Mouse (Mus musculus): Measurements from ENCODE around the gene Gng8. TPM values are rescaled to one million over a fixed set of nuclear protein-coding genes. Genes with fewer than 3 reads are reported as not detected.
A peak's percentile ranks its signal among the peaks of the same experiment; 100 is the strongest.

Gng8 gene
- polyA plus RNA-seq, 1 experiment from 2014 or later: 2.9 TPM

DNA sequence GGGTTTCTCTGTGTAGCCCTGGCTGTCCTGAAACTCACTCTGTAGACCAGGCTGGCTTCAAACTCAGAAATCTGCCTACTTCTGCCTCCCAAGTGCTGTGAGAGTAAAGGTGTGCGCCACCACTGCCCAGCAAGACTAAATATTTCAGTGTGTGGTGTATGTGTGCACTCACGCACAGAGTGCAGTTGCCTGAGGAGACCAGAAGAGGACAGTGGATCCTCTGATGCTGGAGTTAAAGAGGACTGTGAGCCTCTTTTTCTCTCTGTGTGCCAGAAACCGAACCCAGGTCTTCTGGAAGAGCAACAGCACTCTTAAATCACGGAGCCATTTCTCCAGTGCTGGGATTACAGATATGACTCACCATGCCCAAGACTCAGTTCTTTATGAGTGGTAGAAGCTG is 18.2 kb upstream of the Gng8 start:
- 91% methylated on average over 4 of the region's 4 CpGs for WGBS
- peaks cover 12% of the 10 kb centered on the region for H3K4me1 ChIP-seq (ENCODE audit: control insufficient read depth, insufficient read depth, low read length)
- no peak for ATAC-seq (replicated peaks; ENCODE audit: extremely low read depth, insufficient read depth, low FRiP score)
- no peak overlapping the region for H3K4me3 ChIP-seq (ENCODE audit: low read length)
- H3K4me2 ChIP-seq (ENCODE audit: low read depth, low read length): no peak overlapping the region
- no peak overlapping the region for H3K27ac ChIP-seq (ENCODE audit: low read length)
- H3K9ac ChIP-seq (ENCODE audit: low read length): no peak overlapping the region
- no peaks in the 10 kb centered on the region for H3K27me3 ChIP-seq (ENCODE audit: control insufficient read depth, insufficient read depth, low read length)
- H3K9me3 ChIP-seq (replicated peaks; ENCODE audit: control insufficient read depth, low read length): no peaks in the 10 kb centered on the region
- no peaks in the 10 kb centered on the region for H3K36me3 ChIP-seq (ENCODE audit: control insufficient read depth, insufficient read depth)

DNA sequence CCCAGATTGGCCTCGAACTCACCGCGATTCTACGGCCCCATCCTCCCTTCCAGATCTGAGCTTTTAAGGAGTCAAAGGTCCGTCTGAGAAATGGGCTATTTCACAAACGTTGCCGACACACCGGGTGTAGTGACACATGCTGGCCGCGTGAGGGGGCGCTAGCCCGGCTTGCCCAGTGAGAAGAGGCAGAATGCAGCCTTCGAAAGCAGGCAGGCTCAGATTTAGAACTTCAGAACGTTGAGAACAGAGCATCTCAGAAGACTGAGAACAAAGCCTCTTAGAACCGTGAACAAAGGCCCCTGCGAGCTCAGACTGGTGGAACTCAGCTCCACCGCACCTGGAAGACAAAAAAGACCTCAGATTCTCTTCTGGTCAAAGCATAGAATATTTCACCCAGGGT is 17.4 kb upstream of the Gng8 start:
- ATAC-seq (replicated peaks; ENCODE audit: extremely low read depth, insufficient read depth, low FRiP score): no peak
- H3K4me3 ChIP-seq (ENCODE audit: low read length): peak overlapping the region; percentile 40
- 4% methylated on average over 17 of the region's 17 CpGs for WGBS

DNA sequence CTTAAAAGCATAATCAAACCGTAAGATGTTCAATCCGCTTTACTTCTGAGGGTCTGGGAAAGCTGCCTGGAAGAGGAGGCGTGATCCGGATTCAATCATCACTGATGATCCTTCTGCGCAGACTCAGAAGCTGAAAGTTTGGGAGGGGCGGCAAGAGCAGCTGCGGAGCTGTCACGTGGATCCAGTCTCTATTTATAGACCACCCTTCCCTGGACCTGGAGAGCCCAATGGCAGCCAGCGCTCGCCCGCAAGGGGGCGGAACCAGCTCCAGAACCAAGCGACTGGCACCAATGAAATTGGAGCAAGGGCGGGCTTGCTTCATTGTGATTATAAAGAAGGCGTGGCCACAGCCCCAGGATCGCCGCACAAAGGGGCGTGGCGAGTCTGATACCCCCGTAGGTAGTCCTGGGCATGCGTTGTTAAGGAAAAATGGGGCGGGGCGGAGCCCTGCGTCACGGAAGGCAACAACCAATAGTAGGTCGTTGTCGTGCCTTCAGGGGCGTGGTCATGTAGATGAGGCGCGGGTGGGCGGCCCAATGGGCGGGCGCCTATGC is 16.8 kb upstream of the Gng8 start:
- H3K9ac ChIP-seq (ENCODE audit: low read length): peak overlapping the region; percentile 48; the same call in 1 of the 2 replicates
- under 1% methylated on average over 33 of the region's 33 CpGs for WGBS

More for the DNA sequence above, 17.4 kb upstream of the Gng8 start:
- Histone ChIP-seq H3K4me1 (ENCODE audit: control insufficient read depth, insufficient read depth, low read length) (peaks cover 12% of the 10 kb centered on the region), H3K9me3 (replicated peaks; ENCODE audit: control insufficient read depth, low read length) (no peaks in the 10 kb centered on the region), H3K36me3 (ENCODE audit: control insufficient read depth, insufficient read depth) (no peaks in the 10 kb centered on the region), H3K27me3 (ENCODE audit: control insufficient read depth, insufficient read depth, low read length) (no peaks in the 10 kb centered on the region), H3K27ac (ENCODE audit: low read length) (peak overlapping the region; percentile 92), H3K4me2 (ENCODE audit: low read depth, low read length) (peak overlapping the region; percentile 91), H3K9ac (ENCODE audit: low read length) (peak overlapping the region; percentile 48)

DNA sequence AGATGAGACGGTGACA is 16.5 kb upstream of the Gng8 start, which contains the start of gene Dact3:
TSS of gene Dact3 (plus strand) at position 8 of the 16 bp plus-strand sequence.
- peaks cover 16% of the 10 kb centered on the region for H3K4me1 ChIP-seq (ENCODE audit: control insufficient read depth, insufficient read depth, low read length)
- no peak for ATAC-seq (replicated peaks; ENCODE audit: extremely low read depth, insufficient read depth, low FRiP score)
- H3K4me3 ChIP-seq (ENCODE audit: low read length): peak within 1 kb of the TSS; percentile 89
- 0% methylated on average over 1 of the region's 1 CpGs for WGBS
- H3K27ac ChIP-seq (ENCODE audit: low read length): peak within 1 kb of the TSS; percentile 92
- peak within 1 kb of the TSS; percentile 91 for H3K4me2 ChIP-seq (ENCODE audit: low read depth, low read length)
- H3K27me3 ChIP-seq (ENCODE audit: control insufficient read depth, insufficient read depth, low read length): no peaks in the 10 kb centered on the region
- peak within 1 kb of the TSS; percentile 94 for H3K9ac ChIP-seq (ENCODE audit: low read length)
- H3K36me3 ChIP-seq (ENCODE audit: control insufficient read depth, insufficient read depth): no peaks in the 10 kb centered on the region
- no peaks in the 10 kb centered on the region for H3K9me3 ChIP-seq (replicated peaks; ENCODE audit: control insufficient read depth, low read length)

More for the DNA sequence above, 16.8 kb upstream of the Gng8 start:
- no peaks in the 10 kb centered on the region for H3K27me3 ChIP-seq (ENCODE audit: control insufficient read depth, insufficient read depth, low read length)
- peaks cover 13% of the 10 kb centered on the region for H3K4me1 ChIP-seq (ENCODE audit: control insufficient read depth, insufficient read depth, low read length)
- peak overlapping the region; percentile 92 for H3K27ac ChIP-seq (ENCODE audit: low read length)
- no peaks in the 10 kb centered on the region for H3K9me3 ChIP-seq (replicated peaks; ENCODE audit: control insufficient read depth, low read length)
- peak overlapping the region; percentile 89 for H3K4me3 ChIP-seq (ENCODE audit: low read length)
- ATAC-seq (replicated peaks; ENCODE audit: extremely low read depth, insufficient read depth, low FRiP score): peak; percentile 97
- H3K36me3 ChIP-seq (ENCODE audit: control insufficient read depth, insufficient read depth): no peaks in the 10 kb centered on the region
- H3K4me2 ChIP-seq (ENCODE audit: low read depth, low read length): peak overlapping the region; percentile 91

DNA sequence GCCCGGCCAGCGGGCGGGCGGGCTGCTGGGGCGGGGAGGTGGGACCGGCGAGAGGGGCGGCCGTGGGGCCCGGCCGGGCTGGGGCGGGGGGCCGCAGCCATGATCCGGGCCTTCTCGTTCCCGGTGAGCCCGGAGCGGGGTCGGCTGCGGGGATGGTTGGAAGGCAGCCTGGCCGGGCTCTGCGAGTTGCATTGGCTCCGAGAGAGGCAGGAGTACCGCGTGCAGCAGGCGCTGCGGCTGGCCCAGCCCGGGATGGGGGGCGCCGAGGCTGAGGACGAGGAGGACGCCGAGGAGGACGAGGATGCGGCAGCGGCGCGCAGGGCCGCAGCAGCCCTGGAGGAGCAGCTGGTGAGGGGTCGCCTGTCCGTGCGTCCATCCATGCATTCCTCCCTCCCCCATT is 16.3 kb upstream of the Gng8 start:
- H3K27me3 ChIP-seq (ENCODE audit: control insufficient read depth, insufficient read depth, low read length): no peaks in the 10 kb centered on the region
- H3K4me2 ChIP-seq (ENCODE audit: low read depth, low read length): peak overlapping the region; percentile 91
- WGBS: under 1% methylated on average over 35 of the region's 42 CpGs
- no peaks in the 10 kb centered on the region for H3K36me3 ChIP-seq (ENCODE audit: control insufficient read depth, insufficient read depth)
- H3K4me1 ChIP-seq (ENCODE audit: control insufficient read depth, insufficient read depth, low read length): peaks cover 17% of the 10 kb centered on the region
- ATAC-seq (replicated peaks; ENCODE audit: extremely low read depth, insufficient read depth, low FRiP score): peak; percentile 14
- no peaks in the 10 kb centered on the region for H3K9me3 ChIP-seq (replicated peaks; ENCODE audit: control insufficient read depth, low read length)
- H3K27ac ChIP-seq (ENCODE audit: low read length): peak overlapping the region; percentile 89
- H3K9ac ChIP-seq (ENCODE audit: low read length): peak overlapping the region; percentile 94
- peak overlapping the region; percentile 89 for H3K4me3 ChIP-seq (ENCODE audit: low read length)

DNA sequence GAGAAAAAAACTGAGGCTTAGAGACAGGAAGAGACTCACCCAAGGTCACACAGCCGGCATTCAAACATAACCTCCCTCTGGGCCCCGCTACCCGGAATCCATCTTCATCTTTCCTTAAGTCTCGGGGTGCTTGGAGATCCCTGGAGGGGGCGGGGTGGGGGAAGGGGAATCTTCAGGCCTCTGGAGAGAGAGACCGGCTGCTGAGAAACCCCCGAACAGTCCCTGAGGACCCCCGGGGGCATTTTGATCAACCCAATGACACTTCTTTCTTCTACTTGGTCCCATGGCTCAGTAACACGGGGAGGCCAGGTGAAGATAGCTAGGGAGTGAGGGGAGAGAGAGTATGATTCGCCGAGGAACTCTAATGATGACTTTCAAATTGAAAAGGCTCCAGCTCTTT is 15.6 kb upstream of the Gng8 start:
- no peaks in the 10 kb centered on the region for H3K36me3 ChIP-seq (ENCODE audit: control insufficient read depth, insufficient read depth)
- peak overlapping the region; percentile 94 for H3K9ac ChIP-seq (ENCODE audit: low read length)
- H3K27ac ChIP-seq (ENCODE audit: low read length): peak overlapping the region; percentile 89
- no peak for ATAC-seq (replicated peaks; ENCODE audit: extremely low read depth, insufficient read depth, low FRiP score)
- 6% methylated on average over 11 of the region's 11 CpGs for WGBS
- H3K4me3 ChIP-seq (ENCODE audit: low read length): peak overlapping the region; percentile 89
- no peaks in the 10 kb centered on the region for H3K27me3 ChIP-seq (ENCODE audit: control insufficient read depth, insufficient read depth, low read length)
- peaks cover 24% of the 10 kb centered on the region for H3K4me1 ChIP-seq (ENCODE audit: control insufficient read depth, insufficient read depth, low read length)
- H3K4me2 ChIP-seq (ENCODE audit: low read depth, low read length): peak overlapping the region; percentile 91
- H3K9me3 ChIP-seq (replicated peaks; ENCODE audit: control insufficient read depth, low read length): no peaks in the 10 kb centered on the region

DNA sequence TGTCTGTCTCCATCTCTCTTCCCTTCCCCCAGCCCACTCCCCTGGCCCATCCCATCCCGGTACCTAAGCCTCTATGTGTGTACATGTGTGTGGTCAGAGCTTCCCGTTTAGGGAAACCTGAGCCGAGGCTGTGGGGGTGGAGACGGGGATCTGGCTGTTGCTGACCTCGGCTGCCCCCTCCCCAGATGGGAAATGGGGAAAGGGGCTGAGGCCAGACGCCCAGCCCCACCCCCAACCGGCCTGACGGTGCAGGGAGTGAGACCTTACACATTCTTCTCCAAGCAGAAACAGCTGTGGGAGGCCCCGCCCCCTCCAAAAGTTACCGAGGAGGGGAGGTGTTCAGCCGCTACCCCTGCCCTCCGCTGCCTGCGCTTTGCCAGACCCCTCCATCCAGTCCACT is 15.0 kb upstream of the Gng8 start:
- no peak for ATAC-seq (replicated peaks; ENCODE audit: extremely low read depth, insufficient read depth, low FRiP score)

DNA sequence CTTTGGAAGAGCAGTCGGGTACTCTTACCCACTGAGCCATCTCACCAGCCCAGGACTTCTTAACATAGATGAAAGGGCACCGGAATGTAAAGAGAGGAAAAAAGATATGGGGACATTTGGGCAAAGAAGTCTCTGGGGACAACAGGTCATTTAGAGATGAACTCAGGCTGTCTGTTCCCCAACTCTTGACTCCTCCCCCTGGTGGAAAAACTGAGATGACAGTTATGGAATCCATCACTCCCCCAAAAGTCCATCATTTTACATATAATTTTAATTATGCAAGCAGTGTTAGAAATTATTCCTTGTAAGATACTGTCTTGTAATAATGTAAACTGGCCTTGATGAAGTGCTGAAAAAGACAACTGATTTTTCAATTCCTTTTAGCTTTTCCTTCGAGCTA is 13.9 kb upstream of the Gng8 start:
- no peak overlapping the region for H3K4me3 ChIP-seq (ENCODE audit: low read length)
- no peak overlapping the region for H3K9ac ChIP-seq (ENCODE audit: low read length)
- H3K4me1 ChIP-seq (ENCODE audit: control insufficient read depth, insufficient read depth, low read length): peaks cover 31% of the 10 kb centered on the region
- 0 out of 2 replicates have a peak, but pooled peaks cover 3% of the 10 kb centered on the region for H3K36me3 ChIP-seq (ENCODE audit: control insufficient read depth, insufficient read depth)
- H3K27me3 ChIP-seq (ENCODE audit: control insufficient read depth, insufficient read depth, low read length): no peaks in the 10 kb centered on the region
- 0 out of 2 replicates have a peak overlapping the region, but pooled peaks have one; percentile 28 for H3K27ac ChIP-seq (ENCODE audit: low read length)
- no peaks in the 10 kb centered on the region for H3K9me3 ChIP-seq (replicated peaks; ENCODE audit: control insufficient read depth, low read length)
- no peak for ATAC-seq (replicated peaks; ENCODE audit: extremely low read depth, insufficient read depth, low FRiP score)
- 76% methylated on average over 3 of the region's 3 CpGs for WGBS
- no peak overlapping the region for H3K4me2 ChIP-seq (ENCODE audit: low read depth, low read length)

More for the DNA sequence above, 15.0 kb upstream of the Gng8 start:
- Histone ChIP-seq H3K4me1 (ENCODE audit: control insufficient read depth, insufficient read depth, low read length) (peaks cover 27% of the 10 kb centered on the region), H3K4me3 (ENCODE audit: low read length) (peak overlapping the region; percentile 89), H3K27ac (ENCODE audit: low read length) (peak overlapping the region; percentile 89), H3K27me3 (ENCODE audit: control insufficient read depth, insufficient read depth, low read length) (no peaks in the 10 kb centered on the region), H3K9me3 (replicated peaks; ENCODE audit: control insufficient read depth, low read length) (no peaks in the 10 kb centered on the region), H3K36me3 (ENCODE audit: control insufficient read depth, insufficient read depth) (0 out of 2 replicates have a peak, but pooled peaks cover 3% of the 10 kb centered on the region), H3K9ac (ENCODE audit: low read length) (peak overlapping the region; percentile 94), H3K4me2 (ENCODE audit: low read depth, low read length) (peak overlapping the region; percentile 91)
- WGBS: 4% methylated on average over 13 of the region's 13 CpGs

DNA sequence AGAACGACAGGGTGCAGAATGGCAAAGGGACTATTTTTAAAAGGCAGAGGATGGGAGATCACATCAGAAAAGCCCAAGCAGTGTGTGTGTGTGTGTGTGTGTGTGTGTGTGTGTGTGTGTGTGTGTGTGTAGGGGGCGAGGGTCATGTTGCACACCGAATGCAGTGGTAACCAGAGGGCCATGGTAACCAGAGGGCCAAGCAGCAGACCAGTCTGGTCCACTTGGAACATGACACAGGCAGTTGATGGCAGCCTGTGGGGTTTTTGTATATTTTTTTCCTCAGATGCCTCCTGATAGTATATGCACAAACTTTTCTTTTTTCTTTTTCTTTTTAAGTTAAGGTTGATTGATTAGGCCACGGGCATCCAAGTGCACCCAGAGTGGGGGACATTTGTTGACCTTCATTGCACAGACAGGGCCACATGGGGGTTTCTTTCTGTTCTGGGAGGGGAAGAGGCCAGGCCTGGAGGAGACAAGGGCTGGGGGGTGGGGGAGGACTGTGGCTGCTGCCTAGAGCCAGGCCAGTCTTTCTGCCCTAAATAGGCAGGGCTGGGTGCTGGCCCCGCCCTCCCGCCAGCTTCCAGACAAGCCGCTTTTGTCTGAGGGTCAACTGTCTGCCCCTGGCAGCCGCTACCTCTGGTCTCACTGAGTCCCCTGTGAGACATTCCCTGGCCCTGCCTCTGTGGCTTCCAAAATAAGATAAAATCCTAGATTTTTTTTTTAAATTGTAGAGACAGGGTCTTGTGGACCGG is 11.6 kb upstream of the Gng8 start:
- ATAC-seq (replicated peaks; ENCODE audit: extremely low read depth, insufficient read depth, low FRiP score): peak; percentile 74
- Histone ChIP-seq H3K36me3 (ENCODE audit: control insufficient read depth, insufficient read depth) (peaks cover 17% of the 10 kb centered on the region), H3K9me3 (replicated peaks; ENCODE audit: control insufficient read depth, low read length) (peaks cover 3% of the 10 kb centered on the region), H3K4me1 (ENCODE audit: control insufficient read depth, insufficient read depth, low read length) (peaks cover 34% of the 10 kb centered on the region), H3K4me3 (ENCODE audit: low read length) (peak overlapping the region; percentile 6; the same call in 1 of the 2 replicates), H3K27ac (ENCODE audit: low read length) (peak overlapping the region; percentile 97), H3K4me2 (ENCODE audit: low read depth, low read length) (peak overlapping the region; percentile 50), H3K9ac (ENCODE audit: low read length) (peak overlapping the region; percentile 74), H3K27me3 (ENCODE audit: control insufficient read depth, insufficient read depth, low read length) (peaks cover 4% of the 10 kb centered on the region)
- 30% methylated on average over 9 of the region's 9 CpGs for WGBS
